Mouse (Mus musculus) small intestine, adult 2 months (tissue): ENCODE data around the gene Pnpo.

Experiments used
- CTCF ChIP-seq: fragments of 200-500 bp; IDR thresholded peaks from 2 replicates; pipeline ENCODE4 v1.5.1; 2012; ENCODE audit warnings: low read depth, mild to moderate bottlenecking, control low read depth, inconsistent platforms, low read length, moderate library complexity, mixed read lengths; ENCODE audit not compliant: insufficient replicate concordance, insufficient read length; ENCODE audit errors: extremely low read depth
- POLR2A ChIP-seq: fragments of 200-500 bp; IDR thresholded peaks from 2 replicates; pipeline ENCODE4 v1.6.1; 2012; ENCODE audit warnings: low read depth, mild to moderate bottlenecking, control low read depth, inconsistent platforms, low read length, moderate library complexity

DNA sequence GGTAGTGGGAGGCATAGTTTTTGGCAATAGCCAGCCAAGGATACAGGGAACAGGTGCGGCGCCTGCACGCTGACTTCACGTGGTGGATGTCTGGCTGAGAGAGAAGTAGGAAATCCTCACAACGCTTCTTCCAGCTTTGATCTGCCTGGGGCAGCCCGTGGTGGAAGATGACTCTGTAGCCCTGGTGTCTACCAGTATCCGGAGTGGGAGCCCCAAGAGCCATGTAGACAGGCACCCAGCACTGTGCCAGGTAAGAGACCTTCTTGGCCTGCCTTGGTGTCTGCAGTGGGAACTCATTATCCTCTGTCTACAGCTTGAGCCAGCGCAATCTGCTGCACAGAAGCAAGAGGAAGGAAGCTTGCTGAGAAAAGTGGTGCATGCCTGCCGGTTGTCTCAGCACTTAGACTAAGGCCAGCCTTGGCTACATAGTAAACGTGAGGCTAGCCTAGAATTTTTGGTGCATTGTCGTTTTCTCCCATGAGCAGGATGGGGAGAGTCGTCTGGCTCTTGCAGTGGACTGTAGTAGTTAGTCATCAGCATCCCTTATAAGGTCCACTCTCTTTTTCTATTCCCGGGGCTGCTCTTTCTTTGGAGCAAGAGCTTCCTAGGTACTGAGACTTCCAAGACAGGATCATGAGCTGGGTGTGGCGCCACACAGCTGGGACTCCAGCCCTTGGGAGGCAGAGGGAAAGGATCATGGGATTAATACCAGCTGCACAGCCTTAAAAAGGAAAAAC, 1.2 kb upstream of the Pnpo start:
- TF ChIP-seq CTCF = no peak
- no peak for TF ChIP-seq POLR2A
